13 mouse cellular contexts compared by ENCODE assay signal in genomic region chr11:99136361-99136760, GRCm38 (mm10). TPM values are rescaled to one million over a fixed set of nuclear protein-coding genes. Genes with fewer than 3 reads are reported as not detected.
DNase-seq lines count a peak whose midpoint lies in the region; ATAC-seq and TF ChIP-seq lines count a peak whose summit lies in the region.
"Had no signal": no experiment of that assay in that cellular context is flagged by ENCODE, and none has a peak within 500 bp of the region (broad histone marks: within the 10 kb centered on the region; RNA-seq: fewer than 3 reads in every experiment).

No protein-coding gene starts in this region.

- peak in 1 of 2 experiments; percentile 76 for DNase-seq in spleen, adult 2 months (ENCODE audit: low read depth in 1 of 2, low spot score in 2 of 2)
- no peak for DNase-seq in spleen, adult 12 weeks (ENCODE audit: low spot score)
- DNase-seq in thymus, postnatal 4 days, result peak; percentile 83
- DNase-seq in left cerebral cortex, postnatal 14 days (ENCODE audit: low spot score in 2 of 2), result no peak
- DNase-seq in adrenal gland, postnatal 36 days, result no peak
- DNase-seq: heart, adult 2 months; kidney, adult 11 months; right cerebral cortex, postnatal 4 days had no signal

- no peak for TF ChIP-seq CTCF in spleen, adult 2 months (IDR thresholded peaks at IDR 0.05; ENCODE audit: extremely low read depth, insufficient read depth, insufficient read length, insufficient replicate concordance)

- no peaks in the 10 kb centered on the region for H3K9me3 ChIP-seq in forebrain, embryonic 12.5 days
- no peaks in the 10 kb centered on the region for H3K9me3 ChIP-seq in forebrain, embryonic 16.5 days (ENCODE audit: control insufficient read depth, low read length)
- H3K9me3 ChIP-seq in limb, embryonic 15.5 days, result no peaks in the 10 kb centered on the region
- H3K9me3 ChIP-seq: neural tube, embryonic 15.5 days had no signal

- ATAC-seq in forebrain, embryonic 12.5 days (ENCODE audit: low FRiP score), result no peak
- no peak for ATAC-seq in forebrain, embryonic 16.5 days
- ATAC-seq in limb, embryonic 15.5 days (ENCODE audit: insufficient number of reproducible peaks, low FRiP score, low TSS enrichment, low read depth), result no peak

- H3K4me3 ChIP-seq in forebrain, embryonic 12.5 days (replicated peaks), result no peak overlapping the region
- H3K4me3 ChIP-seq in forebrain, embryonic 16.5 days (replicated peaks; ENCODE audit: low read length), result no peak overlapping the region
- no peak overlapping the region for H3K4me3 ChIP-seq in spleen, adult 2 months (ENCODE audit: extremely low read depth, insufficient read depth, insufficient read length)
- no peak overlapping the region for H3K4me3 ChIP-seq in limb, embryonic 15.5 days
- H3K4me3 ChIP-seq: heart, adult 2 months; neural tube, embryonic 15.5 days had no signal

- no peak for TF ChIP-seq POLR2A in spleen, adult 2 months (IDR thresholded peaks at IDR 0.05; ENCODE audit: low read depth, low read length)

- 47% methylated on average over 3 of the region's 3 CpGs for WGBS in forebrain, embryonic 12.5 days
- WGBS in forebrain, embryonic 16.5 days, result 39% methylated on average over 3 of the region's 3 CpGs
- WGBS in spleen, adult 2 months, result 8% methylated on average over 3 of the region's 3 CpGs
- 43% methylated on average over 3 of the region's 3 CpGs for WGBS in limb, embryonic 15.5 days

- peaks cover 27% of the 10 kb centered on the region for H3K4me1 ChIP-seq in forebrain, embryonic 12.5 days
- peaks cover 10% of the 10 kb centered on the region for H3K4me1 ChIP-seq in forebrain, embryonic 16.5 days (replicated peaks; ENCODE audit: control insufficient read depth, insufficient read depth, low read length)
- H3K4me1 ChIP-seq in spleen, adult 2 months (ENCODE audit: control insufficient read depth, insufficient read depth, insufficient read length), result peaks cover 43% of the 10 kb centered on the region; the same call in 1 of the 2 replicates
- peaks cover 51% of the 10 kb centered on the region for H3K4me1 ChIP-seq in limb, embryonic 15.5 days

- no peaks in the 10 kb centered on the region for H3K36me3 ChIP-seq in forebrain, embryonic 12.5 days (replicated peaks)
- no peaks in the 10 kb centered on the region for H3K36me3 ChIP-seq in forebrain, embryonic 16.5 days (ENCODE audit: control insufficient read depth, insufficient read depth)
- H3K36me3 ChIP-seq in spleen, adult 2 months (ENCODE audit: control insufficient read depth, insufficient read depth, low read length), result no peaks in the 10 kb centered on the region
- H3K36me3 ChIP-seq in limb, embryonic 15.5 days, result no peaks in the 10 kb centered on the region
- H3K36me3 ChIP-seq: neural tube, embryonic 15.5 days had no signal

- intact Hi-C loops in left cerebral cortex, postnatal 14 days (cut with DNase I), result no loop called here

- H3K4me2 ChIP-seq in forebrain, embryonic 12.5 days, result no peak overlapping the region
- H3K4me2 ChIP-seq in forebrain, embryonic 16.5 days (ENCODE audit: low read length), result no peak overlapping the region
- no peak overlapping the region for H3K4me2 ChIP-seq in limb, embryonic 15.5 days
- H3K4me2 ChIP-seq: neural tube, embryonic 15.5 days had no signal

- H3K9ac ChIP-seq in forebrain, embryonic 12.5 days, result no peak overlapping the region
- no peak overlapping the region for H3K9ac ChIP-seq in forebrain, embryonic 16.5 days (replicated peaks; ENCODE audit: low read depth, low read length)
- H3K9ac ChIP-seq in limb, embryonic 15.5 days, result no peak overlapping the region
- H3K9ac ChIP-seq: neural tube, embryonic 15.5 days had no signal

- H3K27me3 ChIP-seq in forebrain, embryonic 12.5 days, result no peaks in the 10 kb centered on the region
- H3K27me3 ChIP-seq in forebrain, embryonic 16.5 days (replicated peaks; ENCODE audit: control insufficient read depth, insufficient read depth, low read length), result no peaks in the 10 kb centered on the region
- H3K27me3 ChIP-seq in spleen, adult 2 months (ENCODE audit: control insufficient read depth, insufficient read depth, low read length), result no peaks in the 10 kb centered on the region
- no peaks in the 10 kb centered on the region for H3K27me3 ChIP-seq in limb, embryonic 15.5 days
- H3K27me3 ChIP-seq: neural tube, embryonic 15.5 days had no signal

- peak overlapping the region; percentile 33; the same call in 1 of the 2 replicates for H3K27ac ChIP-seq in forebrain, embryonic 12.5 days
- H3K27ac ChIP-seq in forebrain, embryonic 16.5 days (ENCODE audit: low read length), result no peak overlapping the region
- H3K27ac ChIP-seq in spleen, adult 2 months (ENCODE audit: insufficient read depth, low read length), result peak overlapping the region; percentile 83
- 0 out of 2 replicates have a peak overlapping the region, but pooled peaks have one; percentile 35 for H3K27ac ChIP-seq in limb, embryonic 15.5 days
- H3K27ac ChIP-seq: heart, adult 2 months; neural tube, embryonic 15.5 days had no signal

RNA-seq across cellular contexts. Expression of gene Ccr7, which starts 18.5 kb away (rescaled TPM):
- 0.19 TPM in 1 of 2 replicates, not detected in the other for polyA plus RNA-seq in forebrain, embryonic 12.5 days (2016; fragmentation: Nextera tagmentation; extraction: Ambion mirVana)
- 0.16 TPM in 1 of 2 replicates, not detected in the other for polyA plus RNA-seq in forebrain, embryonic 16.5 days (2015; fragmentation: Nextera tagmentation; extraction: Ambion mirVana)
- 135 and 194 TPM in 2 replicates for polyA plus RNA-seq in spleen, adult 2 months (2012; rRNA removed)
- polyA plus RNA-seq in limb, embryonic 15.5 days (2015; fragmentation: Nextera tagmentation; extraction: Ambion mirVana), result 0.38 and 0.48 TPM in 2 replicates
- not detected for total RNA-seq in left cerebral cortex, postnatal 14 days (2021)
- under 1 TPM in 1 of 2 experiments, not detected in 1; 0.20 TPM for total RNA-seq in adrenal gland, postnatal 36 days (2021)
- total RNA-seq: layer of hippocampus, adult 8-10 months had no signal
- polyA plus RNA-seq: neural tube, embryonic 15.5 days had no signal

RNA-seq across cellular contexts. Expression of gene Tns4, which starts 47.3 kb away (rescaled TPM):
- polyA plus RNA-seq in forebrain, embryonic 12.5 days (2016; fragmentation: Nextera tagmentation; extraction: Ambion mirVana), result 0.04 and 0.29 TPM in 2 replicates
- not detected in 2 replicates for polyA plus RNA-seq in forebrain, embryonic 16.5 days (2015; fragmentation: Nextera tagmentation; extraction: Ambion mirVana)
- 1.3 and 2.2 TPM in 2 replicates for polyA plus RNA-seq in spleen, adult 2 months (2012; rRNA removed)
- 1.9 and 2.1 TPM in 2 replicates for polyA plus RNA-seq in limb, embryonic 15.5 days (2015; fragmentation: Nextera tagmentation; extraction: Ambion mirVana)
- total RNA-seq in left cerebral cortex, postnatal 14 days (2021), result under 1 TPM; 0.33 to 0.34 TPM
- under 1 TPM; 0.13 to 0.20 TPM for total RNA-seq in adrenal gland, postnatal 36 days (2021)

Comparison
In these comparisons a context has a peak if more than half of its experiments do, and no peak if none do; other contexts are left out.
1. RNA of gene Ccr7, which starts 18.5 kb away (polyA plus RNA-seq): 135 to 194 TPM in spleen, adult 2 months; 0.38 to 0.48 TPM in limb, embryonic 15.5 days, 0.19 TPM in forebrain, embryonic 12.5 days and 0.16 TPM in forebrain, embryonic 16.5 days; every median in the first group is over 10 times any median in the second.